Mouse (Mus musculus): ENCODE data around the gene Nags. TPM values are rescaled to one million over a fixed set of nuclear protein-coding genes. Genes with fewer than 3 reads are reported as not detected.

The Nags gene
- not detected in 2 replicates for polyA plus RNA-seq (2021; fragmentation: Nextera tagmentation)
- long read RNA-seq, experiment 1: 0 reads
- long read RNA-seq, experiment 2, partial matches to known transcripts: 0 of 1 reads
- long read RNA-seq, experiment 2, other reads (novel, unspliced or antisense): 0 of 1 reads

GRCm38 (mm10) chr11:102145471-102146001, at the start of gene Nags:
Gene Nags (plus strand): TSS chr11:102145513.

GRCm38 (mm10) chr11:102101219-102101618, 44.1 kb upstream of the Nags start, which contains the start of gene Ppy:
Gene Ppy (minus strand): TSS chr11:102101319.

GRCm38 (mm10) chr11:102107732-102108131, 37.6 kb upstream of the Nags start, which contains the start of gene Pyy:
Gene Pyy (minus strand): TSS chr11:102107832.

GRCm38 (mm10) chr11:102156039-102156785, 10.9 kb downstream of the Nags start, which contains the start of gene Tmem101:
Gene Tmem101 (minus strand): TSS chr11:102156404.

GRCm38 (mm10) chr11:102184646-102185495, 39.6 kb downstream of the Nags start, which contains the start of gene Lsm12:
Gene Lsm12 (minus strand): TSS chr11:102185296.

GRCm38 (mm10) chr11:102189461-102190436, 44.4 kb downstream of the Nags start, which contains the start of gene G6pc3:
Gene G6pc3 (plus strand): TSS chr11:102189620.

Other genes with a start within 250 kb of the Nags start
- gene Sost, start 178.5 kb upstream of the Nags start, polyA plus RNA-seq (2021; fragmentation: Nextera tagmentation): 0.06 TPM in 1 of 2 replicates, not detected in the other
- gene Cfap97d1, start 161.2 kb upstream of the Nags start, polyA plus RNA-seq (2021; fragmentation: Nextera tagmentation): not detected in 2 replicates
- 144 and 214 TPM in 2 replicates for gene Dusp3, start 158.5 kb upstream of the Nags start, polyA plus RNA-seq (2021; fragmentation: Nextera tagmentation)
- gene Mpp3, start 117.1 kb upstream of the Nags start, polyA plus RNA-seq (2021; fragmentation: Nextera tagmentation): 27.7 and 28.5 TPM in 2 replicates
- 0.13 and 0.15 TPM in 2 replicates for gene Cd300lg, start 104.0 kb upstream of the Nags start, polyA plus RNA-seq (2021; fragmentation: Nextera tagmentation)
- gene Mpp2, start 57.0 kb upstream of the Nags start, polyA plus RNA-seq (2021; fragmentation: Nextera tagmentation): 29.7 and 35.5 TPM in 2 replicates
- not detected in 2 replicates for gene Ppy, start 44.2 kb upstream of the Nags start, polyA plus RNA-seq (2021; fragmentation: Nextera tagmentation)
- gene Pyy, start 37.7 kb upstream of the Nags start, polyA plus RNA-seq (2021; fragmentation: Nextera tagmentation): not detected in 2 replicates
- 47.2 and 48.5 TPM in 2 replicates for gene Tmem101, start 10.9 kb downstream of the Nags start, polyA plus RNA-seq (2021; fragmentation: Nextera tagmentation)
- 107 and 134 TPM in 2 replicates for gene Lsm12, start 39.8 kb downstream of the Nags start, polyA plus RNA-seq (2021; fragmentation: Nextera tagmentation)
- 29.6 and 35.3 TPM in 2 replicates for gene G6pc3, start 44.1 kb downstream of the Nags start, polyA plus RNA-seq (2021; fragmentation: Nextera tagmentation)
- gene Hdac5, start 84.7 kb downstream of the Nags start, polyA plus RNA-seq (2021; fragmentation: Nextera tagmentation): 47.2 and 53.7 TPM in 2 replicates
- 0.78 and 0.94 TPM in 2 replicates for gene BC030867, start 103.4 kb downstream of the Nags start, polyA plus RNA-seq (2021; fragmentation: Nextera tagmentation)
- 0.85 and 1.0 TPM in 2 replicates for gene Asb16, start 123.2 kb downstream of the Nags start, polyA plus RNA-seq (2021; fragmentation: Nextera tagmentation)
- 78.0 and 93.2 TPM in 2 replicates for gene Tmub2, start 139.4 kb downstream of the Nags start, polyA plus RNA-seq (2021; fragmentation: Nextera tagmentation)
- 7.8 and 8.8 TPM in 2 replicates for gene Atxn7l3, start 151.1 kb downstream of the Nags start, polyA plus RNA-seq (2021; fragmentation: Nextera tagmentation)
- 40.1 and 42.9 TPM in 2 replicates for gene Ubtf, start 174.2 kb downstream of the Nags start, polyA plus RNA-seq (2021; fragmentation: Nextera tagmentation)
- not detected in 2 replicates for gene Slc4a1, start 220.7 kb downstream of the Nags start, polyA plus RNA-seq (2021; fragmentation: Nextera tagmentation)
- gene Rundc3a, start 247.9 kb downstream of the Nags start, polyA plus RNA-seq (2021; fragmentation: Nextera tagmentation): 43.5 and 51.4 TPM in 2 replicates